8 mouse cellular contexts compared by ENCODE assay signal in genomic region chr8:123410788-123411187, GRCm38 (mm10). TPM values are rescaled to one million over a fixed set of nuclear protein-coding genes. Genes with fewer than 3 reads are reported as not detected.
DNase-seq lines count a peak whose midpoint lies in the region; ATAC-seq and TF ChIP-seq lines count a peak whose summit lies in the region.

No protein-coding gene starts in this region.

- DNase-seq in heart, embryonic 10.5 days (ENCODE audit: low spot score): no peak
- no peak for DNase-seq in heart, postnatal 10 days
- no peak for DNase-seq in forebrain, postnatal 0 days
- no peak for DNase-seq in midbrain, embryonic 10.5 days (ENCODE audit: low spot score)
- DNase-seq in embryo, embryonic 9.5 days (ENCODE audit: extremely low spot score): no peak
- DNase-seq in spleen, adult 18-20 months: no peak
- no peak for DNase-seq in testis, postnatal 10 days (ENCODE audit: low spot score)

- TF ChIP-seq EP300 in ES-Bruce4 (IDR thresholded peaks at IDR 0.05; ENCODE audit: insufficient read depth, low read depth, low read length): no peak

- no peak for TF ChIP-seq POLR2A in ES-Bruce4 (IDR thresholded peaks at IDR 0.05; ENCODE audit: insufficient read depth, low read length)

- WGBS in heart, embryonic 10.5 days: 15% methylated on average over 11 of the region's 11 CpGs
- WGBS in forebrain, postnatal 0 days: 3% methylated on average over 11 of the region's 11 CpGs
- WGBS in midbrain, embryonic 10.5 days: 7% methylated on average over 11 of the region's 11 CpGs

- no peaks in the 10 kb centered on the region; the same call in 1 of the 2 replicates for H3K36me3 ChIP-seq in heart, embryonic 10.5 days
- H3K36me3 ChIP-seq in ES-Bruce4 (ENCODE audit: control insufficient read depth, insufficient read depth, low read length, poor library complexity, severe bottlenecking): no peaks in the 10 kb centered on the region
- no peaks in the 10 kb centered on the region for H3K36me3 ChIP-seq in forebrain, postnatal 0 days (ENCODE audit: insufficient read depth)
- H3K36me3 ChIP-seq in midbrain, embryonic 10.5 days: no peaks in the 10 kb centered on the region

- H3K9ac ChIP-seq in ES-Bruce4 (ENCODE audit: low read depth, poor library complexity, severe bottlenecking): no peak overlapping the region
- peak overlapping the region; percentile 99 for H3K9ac ChIP-seq in forebrain, postnatal 0 days

- peak overlapping the region; percentile 90 for H3K4me2 ChIP-seq in forebrain, postnatal 0 days (ENCODE audit: low read depth)

- ATAC-seq in forebrain, postnatal 0 days: peak; percentile 10

- H3K4me3 ChIP-seq in heart, embryonic 10.5 days: peak overlapping the region; percentile 49
- peak overlapping the region; percentile 67 for H3K4me3 ChIP-seq in ES-Bruce4 (ENCODE audit: low read depth, low read length)
- H3K4me3 ChIP-seq in forebrain, postnatal 0 days (ENCODE audit: low read depth, low read length): peak overlapping the region; percentile 72
- peak overlapping the region; percentile 73 for H3K4me3 ChIP-seq in midbrain, embryonic 10.5 days

- intact Hi-C loops in heart, postnatal 10 days (cut with DNase I): no loop called here

- H3K27me3 ChIP-seq in heart, embryonic 10.5 days (ENCODE audit: insufficient read depth, poor library complexity, severe bottlenecking): peaks cover 70% of the 10 kb centered on the region
- no peaks in the 10 kb centered on the region for H3K27me3 ChIP-seq in ES-Bruce4 (ENCODE audit: control insufficient read depth, insufficient read depth, low read length, poor library complexity, severe bottlenecking)
- H3K27me3 ChIP-seq in forebrain, postnatal 0 days (ENCODE audit: insufficient read depth, low read length): no peaks in the 10 kb centered on the region
- peaks cover 64% of the 10 kb centered on the region for H3K27me3 ChIP-seq in midbrain, embryonic 10.5 days (ENCODE audit: low read depth, poor library complexity, severe bottlenecking)

- no peak for TF ChIP-seq CTCF in ES-Bruce4 (IDR thresholded peaks at IDR 0.05; ENCODE audit: low read depth, low read length)
- no peak for TF ChIP-seq CTCF in forebrain, postnatal 0 days (IDR thresholded peaks at IDR 0.05; ENCODE audit: low read depth)

- H3K4me1 ChIP-seq in heart, embryonic 10.5 days: peaks cover 56% of the 10 kb centered on the region
- peaks cover 8% of the 10 kb centered on the region for H3K4me1 ChIP-seq in ES-Bruce4 (ENCODE audit: control insufficient read depth, insufficient read depth, low read length)
- H3K4me1 ChIP-seq in forebrain, postnatal 0 days (ENCODE audit: insufficient read depth): peaks cover 14% of the 10 kb centered on the region; the same call in 1 of the 2 replicates
- peaks cover 74% of the 10 kb centered on the region for H3K4me1 ChIP-seq in midbrain, embryonic 10.5 days

- H3K9me3 ChIP-seq in heart, embryonic 10.5 days: no peaks in the 10 kb centered on the region
- no peaks in the 10 kb centered on the region for H3K9me3 ChIP-seq in ES-Bruce4 (replicated peaks; ENCODE audit: control insufficient read depth, insufficient read depth, low read length, poor library complexity, severe bottlenecking)
- no peaks in the 10 kb centered on the region for H3K9me3 ChIP-seq in forebrain, postnatal 0 days (ENCODE audit: low read length)
- no peaks in the 10 kb centered on the region for H3K9me3 ChIP-seq in midbrain, embryonic 10.5 days (replicated peaks)

- 0 out of 2 replicates have a peak overlapping the region, but pooled peaks have one; percentile 0 for H3K27ac ChIP-seq in heart, embryonic 10.5 days
- no peak overlapping the region for H3K27ac ChIP-seq in ES-Bruce4 (ENCODE audit: insufficient read depth, low read length)
- H3K27ac ChIP-seq in forebrain, postnatal 0 days (ENCODE audit: low read depth, low read length): peak overlapping the region; percentile 98
- H3K27ac ChIP-seq in midbrain, embryonic 10.5 days (replicated peaks): peak overlapping the region; percentile 91

RNA-seq across cellular contexts. Expression of gene Tubb3, which starts 0.4 kb away (rescaled TPM):
- polyA plus RNA-seq in heart, embryonic 10.5 days (2016; fragmentation: Nextera tagmentation; extraction: Ambion mirVana): 10.5 and 15.8 TPM in 2 replicates
- total RNA-seq in heart, postnatal 10 days (2021): under 1 TPM; 0.55 to 0.98 TPM
- polyA plus RNA-seq in ES-Bruce4 (2011; ENCODE audit: insufficient read depth, insufficient read length, low read depth, missing spikeins): 19.6 and 20.1 TPM in 2 replicates
- 3,807 and 3,931 TPM in 2 replicates for total RNA-seq in forebrain, postnatal 0 days (2014; rRNA removed)
- 2,045 and 2,116 TPM in 2 replicates for polyA plus RNA-seq in forebrain, postnatal 0 days (2015; fragmentation: Nextera tagmentation; extraction: Ambion mirVana)
- polyA plus RNA-seq in midbrain, embryonic 10.5 days (2016; fragmentation: Nextera tagmentation; extraction: Ambion mirVana): 428 and 665 TPM in 2 replicates

RNA-seq across cellular contexts. Expression of gene Mc1r, which starts 3.9 kb away (rescaled TPM):
- polyA plus RNA-seq in heart, embryonic 10.5 days (2016; fragmentation: Nextera tagmentation; extraction: Ambion mirVana): not detected in 2 replicates
- not detected for total RNA-seq in heart, postnatal 10 days (2021)
- polyA plus RNA-seq in ES-Bruce4 (2011; ENCODE audit: insufficient read depth, insufficient read length, low read depth, missing spikeins): not detected in 2 replicates
- 0.10 TPM in 1 of 2 replicates, not detected in the other for total RNA-seq in forebrain, postnatal 0 days (2014; rRNA removed)
- polyA plus RNA-seq in forebrain, postnatal 0 days (2015; fragmentation: Nextera tagmentation; extraction: Ambion mirVana): 0.07 and 0.08 TPM in 2 replicates
- polyA plus RNA-seq in midbrain, embryonic 10.5 days (2016; fragmentation: Nextera tagmentation; extraction: Ambion mirVana): 0.06 and 0.10 TPM in 2 replicates

RNA-seq across cellular contexts. Expression of gene Def8, which starts 12.5 kb away (rescaled TPM):
- polyA plus RNA-seq in heart, embryonic 10.5 days (2016; fragmentation: Nextera tagmentation; extraction: Ambion mirVana): 36.4 and 38.6 TPM in 2 replicates
- 10 to 100 TPM; 57.2 to 65.2 TPM for total RNA-seq in heart, postnatal 10 days (2021)
- polyA plus RNA-seq in ES-Bruce4 (2011; ENCODE audit: insufficient read depth, insufficient read length, low read depth, missing spikeins): 76.6 and 81.6 TPM in 2 replicates
- 35.8 and 41.4 TPM in 2 replicates for total RNA-seq in forebrain, postnatal 0 days (2014; rRNA removed)
- polyA plus RNA-seq in forebrain, postnatal 0 days (2015; fragmentation: Nextera tagmentation; extraction: Ambion mirVana): 35.0 and 36.4 TPM in 2 replicates
- polyA plus RNA-seq in midbrain, embryonic 10.5 days (2016; fragmentation: Nextera tagmentation; extraction: Ambion mirVana): 42.1 and 45.9 TPM in 2 replicates

RNA-seq across cellular contexts. Expression of gene Tcf25, which starts 37.2 kb away (rescaled TPM):
- polyA plus RNA-seq in heart, embryonic 10.5 days (2016; fragmentation: Nextera tagmentation; extraction: Ambion mirVana): 153 and 172 TPM in 2 replicates
- total RNA-seq in heart, postnatal 10 days (2021): 100 to 1,000 TPM; 161 to 167 TPM
- 239 TPM in 2 replicates for polyA plus RNA-seq in ES-Bruce4 (2011; ENCODE audit: insufficient read depth, insufficient read length, low read depth, missing spikeins)
- total RNA-seq in forebrain, postnatal 0 days (2014; rRNA removed): 434 and 487 TPM in 2 replicates
- polyA plus RNA-seq in forebrain, postnatal 0 days (2015; fragmentation: Nextera tagmentation; extraction: Ambion mirVana): 275 and 296 TPM in 2 replicates
- 150 and 167 TPM in 2 replicates for polyA plus RNA-seq in midbrain, embryonic 10.5 days (2016; fragmentation: Nextera tagmentation; extraction: Ambion mirVana)

Comparison
In these comparisons a context has a peak if more than half of its experiments do, and no peak if none do; other contexts are left out.
1. RNA of gene Tubb3, which starts 0.4 kb away (polyA plus RNA-seq): 2,045 to 2,116 TPM in forebrain, postnatal 0 days and 428 to 665 TPM in midbrain, embryonic 10.5 days; 19.6 to 20.1 TPM in ES-Bruce4 and 10.5 to 15.8 TPM in heart, embryonic 10.5 days; every median in the first group is over 10 times any median in the second.
2. Peak in every context shown above with its lines, with median percentiles within 50 percentile points of each other: H3K4me3 ChIP-seq.